Mouse (Mus musculus): Measurements from ENCODE around the gene Ift52.

- TF ChIP-seq CTCF (conservative IDR thresholded peaks at IDR 0.05; ENCODE audit: insufficient read depth, insufficient read length, low read depth, low read length) (no peak), POLR2A (IDR thresholded peaks at IDR 0.05; ENCODE audit: low read depth, low read length) (no peak)
These were observed 15.5 kb downstream of the Ift52 start for GRCm38 (mm10) chr2:163032622-163033021.
